Mouse (Mus musculus) testis, adult 2 months (tissue): Measurements from ENCODE around the gene Gbp2.

ENCODE experiments used
- CTCF ChIP-seq: fragments of 200-500 bp; IDR thresholded peaks from 2 replicates; pipeline ENCODE4 v1.5.1; 2012; ENCODE audit warnings: low read depth, mild to moderate bottlenecking, inconsistent platforms, low read length, moderate library complexity; ENCODE audit not compliant: control insufficient read depth, insufficient read depth, insufficient replicate concordance
- POLR2A ChIP-seq: fragments of 200-500 bp; IDR thresholded peaks from 2 replicates; pipeline ENCODE4 v1.6.1; 2012; ENCODE audit warnings: low read depth, mild to moderate bottlenecking, inconsistent platforms, low read length, moderate library complexity; ENCODE audit not compliant: control insufficient read depth

GRCm38 (mm10) chr3:142640201-142640600 is 19.8 kb downstream of the Gbp2 start:
- TF ChIP-seq POLR2A (no peak), CTCF (peak; percentile 19; the same call in 1 of the 2 replicates)
